Mouse (Mus musculus): Measurements from ENCODE around the gene Hoxa1. TPM values are rescaled to one million over a fixed set of nuclear protein-coding genes. Genes with fewer than 3 reads are reported as not detected.

The Hoxa1 gene
- polyA plus RNA-seq, 3 experiments from 2014 or later: not detected

Other genes with a start within 250 kb of the Hoxa1 start
- 10 to 100 TPM; 15.9 to 33.0 (median 17.8) TPM for gene Skap2, start 145.8 kb downstream of the Hoxa1 start, polyA plus RNA-seq (2017; shearing (Covaris generic))
- gene Hoxa2, start 6.5 kb upstream of the Hoxa1 start, polyA plus RNA-seq (2017; shearing (Covaris generic)): not detected
- gene 5730596B20Rik, start 19.2 kb upstream of the Hoxa1 start, polyA plus RNA-seq (2017; shearing (Covaris generic)): not detected
- gene Hoxa4, start 33.4 kb upstream of the Hoxa1 start, polyA plus RNA-seq (2017; shearing (Covaris generic)): not detected
- gene Hoxa5, start 46.3 kb upstream of the Hoxa1 start, polyA plus RNA-seq (2017; shearing (Covaris generic)): not detected
- not detected for gene Hoxa6, start 50.4 kb upstream of the Hoxa1 start, polyA plus RNA-seq (2017; shearing (Covaris generic))
- gene Hoxa3, start 55.0 kb upstream of the Hoxa1 start, polyA plus RNA-seq (2017; shearing (Covaris generic)): not detected
- gene Gm28308, start 55.0 kb upstream of the Hoxa1 start, polyA plus RNA-seq (2017; shearing (Covaris generic)): not detected
- gene Hoxa7, start 63.5 kb upstream of the Hoxa1 start, polyA plus RNA-seq (2017; shearing (Covaris generic)): not detected
- gene Hoxa9, start 72.8 kb upstream of the Hoxa1 start, polyA plus RNA-seq (2017; shearing (Covaris generic)): under 1 TPM in 2 of 3 experiments, not detected in 1; 0.13 to 0.32 TPM
- not detected for gene Hoxa10, start 82.5 kb upstream of the Hoxa1 start, polyA plus RNA-seq (2017; shearing (Covaris generic))
- gene Hoxa11, start 87.5 kb upstream of the Hoxa1 start, polyA plus RNA-seq (2017; shearing (Covaris generic)): not detected
- not detected for gene Hoxa13, start 102.6 kb upstream of the Hoxa1 start, polyA plus RNA-seq (2017; shearing (Covaris generic))
- gene Evx1, start 155.2 kb upstream of the Hoxa1 start, polyA plus RNA-seq (2017; shearing (Covaris generic)): not detected

Measured in inflammation-experienced regulatory T-cells, adult 6 months (primary cell).